Mouse (Mus musculus): ENCODE data around the gene Ube2r2.

The Ube2r2 gene

GRCm38 (mm10) chr4:41135711-41136453 is at the start of gene Ube2r2:
Gene Ube2r2 (plus strand): TSS chr4:41135743.
- DNase-seq (ENCODE audit: low spot score in 2 of 2), result peak; percentile 64 to 68

- DNase-seq (ENCODE audit: low spot score in 2 of 2), result no peak
Measured at GRCm38 (mm10) chr4:41086947-41087346, 48.6 kb upstream of the Ube2r2 start.

GRCm38 (mm10) chr4:41087459-41088298 is 47.9 kb upstream of the Ube2r2 start:
- DNase-seq (ENCODE audit: low spot score in 2 of 2), result no peak

- DNase-seq (ENCODE audit: low spot score in 2 of 2), result no peak
Measured at GRCm38 (mm10) chr4:41089189-41089588, 46.4 kb upstream of the Ube2r2 start.

- no peak for DNase-seq (ENCODE audit: low spot score in 2 of 2)
Measured at GRCm38 (mm10) chr4:41089705-41090104, 45.8 kb upstream of the Ube2r2 start.

- DNase-seq (ENCODE audit: low spot score in 2 of 2), result no peak
Measured at GRCm38 (mm10) chr4:41091391-41091790, 44.2 kb upstream of the Ube2r2 start.

GRCm38 (mm10) chr4:41092958-41093357 is 42.6 kb upstream of the Ube2r2 start:
- no peak for DNase-seq (ENCODE audit: low spot score in 2 of 2)

- no peak for DNase-seq (ENCODE audit: low spot score in 2 of 2)
Measured at GRCm38 (mm10) chr4:41094361-41094760, 41.2 kb upstream of the Ube2r2 start.

- no peak for DNase-seq (ENCODE audit: low spot score in 2 of 2)
Measured at GRCm38 (mm10) chr4:41096169-41096568, 39.4 kb upstream of the Ube2r2 start.

- no peak for DNase-seq (ENCODE audit: low spot score in 2 of 2)
Measured at GRCm38 (mm10) chr4:41096794-41097193, 38.7 kb upstream of the Ube2r2 start.

GRCm38 (mm10) chr4:41097381-41097780 is 38.2 kb upstream of the Ube2r2 start:
- DNase-seq (ENCODE audit: low spot score in 2 of 2), result no peak

GRCm38 (mm10) chr4:41097871-41098576 is 37.5 kb upstream of the Ube2r2 start, which contains the start of gene Aqp3:
Gene Aqp3 (minus strand): TSS chr4:41098183.
- DNase-seq (ENCODE audit: low spot score in 2 of 2), result no peak

- DNase-seq (ENCODE audit: low spot score in 2 of 2), result no peak
Measured at GRCm38 (mm10) chr4:41098577-41098951, 37.0 kb upstream of the Ube2r2 start.

- DNase-seq (ENCODE audit: low spot score in 2 of 2), result no peak
Measured at GRCm38 (mm10) chr4:41100986-41101385, 34.6 kb upstream of the Ube2r2 start.

GRCm38 (mm10) chr4:41102901-41103300 is 32.6 kb upstream of the Ube2r2 start:
- no peak for DNase-seq (ENCODE audit: low spot score in 2 of 2)

- DNase-seq (ENCODE audit: low spot score in 2 of 2), result no peak
Measured at GRCm38 (mm10) chr4:41107440-41107839, 28.1 kb upstream of the Ube2r2 start.

GRCm38 (mm10) chr4:41108717-41109425 is 26.7 kb upstream of the Ube2r2 start:
- DNase-seq (ENCODE audit: low spot score in 2 of 2), result no peak

- DNase-seq (ENCODE audit: low spot score in 2 of 2), result no peak
Measured at GRCm38 (mm10) chr4:41114358-41115070, 21.0 kb upstream of the Ube2r2 start.

- DNase-seq (ENCODE audit: low spot score in 2 of 2), result no peak
Measured at GRCm38 (mm10) chr4:41115074-41115473, 20.5 kb upstream of the Ube2r2 start.

- DNase-seq (ENCODE audit: low spot score in 2 of 2), result no peak
Measured at GRCm38 (mm10) chr4:41115793-41116192, 19.8 kb upstream of the Ube2r2 start.

GRCm38 (mm10) chr4:41116817-41117216 is 18.7 kb upstream of the Ube2r2 start:
- DNase-seq (ENCODE audit: low spot score in 2 of 2), result no peak

Data from heart, adult 9 months (tissue).